Mouse (Mus musculus): ENCODE measurements around the gene Urb2.

DNA sequence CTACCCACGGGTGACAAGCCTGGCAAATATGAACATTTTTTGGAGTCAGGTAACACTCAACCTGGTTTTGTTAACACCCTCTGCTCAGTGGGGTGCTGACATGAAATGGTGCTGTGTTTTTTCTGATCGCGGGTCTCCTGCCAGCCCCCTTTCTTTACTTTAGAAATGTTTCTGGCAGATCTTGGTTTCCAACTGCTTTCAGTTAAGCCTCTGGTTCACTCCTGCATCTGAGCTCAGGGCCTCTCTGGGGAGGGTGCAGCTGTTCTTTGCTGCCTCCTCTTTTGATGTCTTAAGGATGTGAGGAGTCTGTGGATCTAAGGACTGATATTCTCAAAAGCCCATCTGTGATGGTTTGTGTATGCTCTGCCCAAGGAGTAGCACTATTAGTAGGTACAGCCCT is 55.1 kb downstream of the Urb2 start:
- TF ChIP-seq CTCF (conservative IDR thresholded peaks at IDR 0.05; ENCODE audit: insufficient read depth, insufficient read length, low read depth, low read length) (no peak), POLR2A (IDR thresholded peaks at IDR 0.05; ENCODE audit: low read depth, low read length) (no peak)
